ENCODE assay signal across 43 mouse cellular contexts in genomic region chr19:12037727-12038126, GRCm38 (mm10). TPM values are rescaled to one million over a fixed set of nuclear protein-coding genes. Genes with fewer than 3 reads are reported as not detected.
"Had no signal": no experiment of that assay in that cellular context is flagged by ENCODE, and none has a peak within 500 bp of the region (broad histone marks: within the 10 kb centered on the region; RNA-seq: fewer than 3 reads in every experiment).

No protein-coding gene starts in this region.

- H3K27me3 ChIP-seq: heart, embryonic 13.5 days; heart, embryonic 15.5 days; hindbrain, embryonic 13.5 days; hindbrain, embryonic 15.5 days; kidney, embryonic 15.5 days; limb, embryonic 12.5 days; liver, embryonic 13.5 days; liver, embryonic 15.5 days had no signal

- H3K36me3 ChIP-seq: heart, embryonic 13.5 days; heart, embryonic 15.5 days; hindbrain, embryonic 13.5 days; hindbrain, embryonic 15.5 days; kidney, embryonic 15.5 days; limb, embryonic 10.5 days; limb, embryonic 12.5 days; liver, embryonic 13.5 days; liver, embryonic 15.5 days had no signal

- H3K4me1 ChIP-seq: heart, embryonic 13.5 days; heart, embryonic 15.5 days; hindbrain, embryonic 13.5 days; hindbrain, embryonic 15.5 days; kidney, embryonic 15.5 days; limb, embryonic 10.5 days; limb, embryonic 12.5 days; liver, embryonic 13.5 days; liver, embryonic 15.5 days had no signal

- DNase-seq: gastrocnemius, postnatal 14 days; gastrocnemius, postnatal 36 days; heart, adult 11 months; heart, adult 2 months; heart, postnatal 14 days; heart, postnatal 36 days; kidney, adult 11 months; kidney, adult 2 months; kidney, adult 9 months; kidney, postnatal 10 days; kidney, postnatal 36 days; layer of hippocampus, adult 9-11 months; layer of hippocampus, postnatal 36 days; liver; liver, embryonic 13.5 days had no signal

- ATAC-seq: hindbrain, postnatal 0 days; intestine, embryonic 16.5 days had no signal

- H3K9me3 ChIP-seq: heart, embryonic 13.5 days; heart, embryonic 15.5 days; hindbrain, embryonic 13.5 days; hindbrain, embryonic 15.5 days; kidney, embryonic 15.5 days; limb, embryonic 10.5 days; limb, embryonic 12.5 days; liver, embryonic 13.5 days; liver, embryonic 15.5 days had no signal

- H3K27ac ChIP-seq: heart, adult 2 months; heart, embryonic 13.5 days; heart, embryonic 15.5 days; hindbrain, embryonic 13.5 days; hindbrain, embryonic 15.5 days; hindbrain, postnatal 0 days; kidney, embryonic 15.5 days; limb, embryonic 10.5 days; limb, embryonic 12.5 days; liver, embryonic 13.5 days; liver, embryonic 15.5 days had no signal

- H3K4me2 ChIP-seq: heart, embryonic 11.5 days; heart, embryonic 13.5 days; heart, embryonic 15.5 days; hindbrain, embryonic 13.5 days; hindbrain, embryonic 15.5 days; kidney, embryonic 15.5 days; limb, embryonic 12.5 days; liver, embryonic 11.5 days; liver, embryonic 13.5 days; liver, embryonic 15.5 days had no signal

- H3K9ac ChIP-seq: heart, embryonic 13.5 days; heart, embryonic 15.5 days; hindbrain, embryonic 13.5 days; hindbrain, embryonic 15.5 days; kidney, embryonic 15.5 days; limb, embryonic 12.5 days; liver, embryonic 13.5 days; liver, embryonic 15.5 days had no signal

- H3K4me3 ChIP-seq: heart, adult 2 months; heart, embryonic 13.5 days; heart, embryonic 15.5 days; hindbrain, embryonic 13.5 days; hindbrain, embryonic 15.5 days; kidney, embryonic 15.5 days; limb, embryonic 10.5 days; limb, embryonic 12.5 days; liver, embryonic 13.5 days; liver, embryonic 15.5 days had no signal

RNA-seq across cellular contexts. Expression of gene Olfr1423, which starts 3.4 kb away (rescaled TPM):
- total RNA-seq: gastrocnemius, adult 18-20 months; gastrocnemius, adult 8-10 months; gastrocnemius, postnatal 14 days; gastrocnemius, postnatal 36 days; heart, adult 2 months; heart, postnatal 14 days; heart, postnatal 36 days; hematopoietic stem cell, adult 5-6 weeks; hindbrain, postnatal 0 days; layer of hippocampus, adult 18-20 months; layer of hippocampus, adult 8-10 months; layer of hippocampus, postnatal 14 days; layer of hippocampus, postnatal 36 days; left cerebral cortex, adult 18-20 months; left cerebral cortex, adult 8-10 months; left cerebral cortex, postnatal 10 days; left cerebral cortex, postnatal 36 days had no signal
- polyA plus RNA-seq: gonadal fat pad, adult 2 months; heart, adult 2 months; heart, embryonic 11.5 days; heart, embryonic 13.5 days; heart, embryonic 15.5 days; heart, postnatal 0 days; hindbrain, embryonic 11.5 days; hindbrain, embryonic 13.5 days; hindbrain, embryonic 15.5 days; hindbrain, postnatal 0 days; intestine, embryonic 14.5 days; intestine, embryonic 16.5 days; kidney, adult 2 months; kidney, embryonic 15.5 days; large intestine, adult 2 months; limb, embryonic 12.5 days; limb, embryonic 14.5 days had no signal

RNA-seq across cellular contexts. Expression of gene Olfr1424, which starts 24.8 kb away (rescaled TPM):
- total RNA-seq: gastrocnemius, adult 18-20 months; gastrocnemius, adult 8-10 months; gastrocnemius, postnatal 14 days; gastrocnemius, postnatal 36 days; heart, adult 2 months; heart, postnatal 14 days; heart, postnatal 36 days; hematopoietic stem cell, adult 5-6 weeks; hindbrain, postnatal 0 days; layer of hippocampus, adult 18-20 months; layer of hippocampus, adult 8-10 months; layer of hippocampus, postnatal 14 days; layer of hippocampus, postnatal 36 days; left cerebral cortex, adult 18-20 months; left cerebral cortex, adult 8-10 months; left cerebral cortex, postnatal 10 days; left cerebral cortex, postnatal 36 days had no signal
- polyA plus RNA-seq: gonadal fat pad, adult 2 months; heart, adult 2 months; heart, embryonic 11.5 days; heart, embryonic 13.5 days; heart, embryonic 15.5 days; heart, postnatal 0 days; hindbrain, embryonic 11.5 days; hindbrain, embryonic 13.5 days; hindbrain, embryonic 15.5 days; hindbrain, postnatal 0 days; intestine, embryonic 16.5 days; kidney, adult 2 months; kidney, embryonic 15.5 days; large intestine, adult 2 months; limb, embryonic 10.5 days; limb, embryonic 12.5 days; limb, embryonic 14.5 days; liver, embryonic 11.5 days; liver, embryonic 13.5 days; liver, embryonic 15.5 days had no signal

RNA-seq across cellular contexts. Expression of gene Olfr1425, which starts 39.8 kb away (rescaled TPM):
- total RNA-seq: gastrocnemius, adult 18-20 months; gastrocnemius, adult 8-10 months; gastrocnemius, postnatal 14 days; gastrocnemius, postnatal 36 days; heart, adult 2 months; heart, postnatal 14 days; heart, postnatal 36 days; hematopoietic stem cell, adult 5-6 weeks; hindbrain, postnatal 0 days; layer of hippocampus, adult 18-20 months; layer of hippocampus, adult 8-10 months; layer of hippocampus, postnatal 14 days; layer of hippocampus, postnatal 36 days; left cerebral cortex, adult 18-20 months; left cerebral cortex, adult 8-10 months; left cerebral cortex, postnatal 10 days; left cerebral cortex, postnatal 36 days had no signal
- polyA plus RNA-seq: gonadal fat pad, adult 2 months; heart, adult 2 months; heart, embryonic 11.5 days; heart, embryonic 13.5 days; heart, embryonic 15.5 days; heart, postnatal 0 days; hindbrain, embryonic 11.5 days; hindbrain, embryonic 13.5 days; hindbrain, embryonic 15.5 days; hindbrain, postnatal 0 days; intestine, embryonic 14.5 days; intestine, embryonic 16.5 days; kidney, adult 2 months; kidney, embryonic 15.5 days; large intestine, adult 2 months; limb, embryonic 10.5 days; limb, embryonic 12.5 days; limb, embryonic 14.5 days; liver, embryonic 11.5 days; liver, embryonic 13.5 days; liver, embryonic 15.5 days had no signal

RNA-seq across cellular contexts. Expression of gene Olfr1426, which starts 54.1 kb away (rescaled TPM):
- total RNA-seq: gastrocnemius, adult 18-20 months; gastrocnemius, adult 8-10 months; gastrocnemius, postnatal 14 days; gastrocnemius, postnatal 36 days; heart, adult 2 months; heart, postnatal 14 days; heart, postnatal 36 days; hematopoietic stem cell, adult 5-6 weeks; hindbrain, postnatal 0 days; layer of hippocampus, adult 18-20 months; layer of hippocampus, adult 8-10 months; layer of hippocampus, postnatal 14 days; layer of hippocampus, postnatal 36 days; left cerebral cortex, adult 18-20 months; left cerebral cortex, adult 8-10 months; left cerebral cortex, postnatal 10 days; left cerebral cortex, postnatal 36 days had no signal
- polyA plus RNA-seq: gonadal fat pad, adult 2 months; heart, adult 2 months; heart, embryonic 11.5 days; heart, embryonic 13.5 days; heart, embryonic 15.5 days; heart, postnatal 0 days; hindbrain, embryonic 11.5 days; hindbrain, embryonic 13.5 days; hindbrain, embryonic 15.5 days; hindbrain, postnatal 0 days; intestine, embryonic 14.5 days; intestine, embryonic 16.5 days; kidney, adult 2 months; kidney, embryonic 15.5 days; large intestine, adult 2 months; limb, embryonic 10.5 days; limb, embryonic 12.5 days; limb, embryonic 14.5 days; liver, embryonic 11.5 days; liver, embryonic 13.5 days; liver, embryonic 15.5 days had no signal
